Mouse (Mus musculus) adrenal gland, adult 8-10 months (tissue): Measurements from ENCODE around the gene H2-DMb1. TPM values are rescaled to one million over a fixed set of nuclear protein-coding genes. Genes with fewer than 3 reads are reported as not detected.

Source experiments
- DNase-seq: peaks from one replicate; pipeline ENCODE4 v3.0.0; 2022
- total RNA-seq, 4 experiments: library from RNA; stranded (reverse); gene quantifications; 2 replicates each; pipeline ENCODE4 v1.2.4; 2022

H2-DMb1 gene
- total RNA-seq, 4 experiments from 2014 or later = 5.2 to 11.5 (median 10.5) TPM

GRCm38 (mm10) chr17:34144960-34145371, 7.9 kb upstream of the H2-DMb1 start:
- DNase-seq = no peak

- DNase-seq = no peak
These were observed 2.7 kb downstream of the H2-DMb1 start for GRCm38 (mm10) chr17:34155534-34155933.

DNA sequence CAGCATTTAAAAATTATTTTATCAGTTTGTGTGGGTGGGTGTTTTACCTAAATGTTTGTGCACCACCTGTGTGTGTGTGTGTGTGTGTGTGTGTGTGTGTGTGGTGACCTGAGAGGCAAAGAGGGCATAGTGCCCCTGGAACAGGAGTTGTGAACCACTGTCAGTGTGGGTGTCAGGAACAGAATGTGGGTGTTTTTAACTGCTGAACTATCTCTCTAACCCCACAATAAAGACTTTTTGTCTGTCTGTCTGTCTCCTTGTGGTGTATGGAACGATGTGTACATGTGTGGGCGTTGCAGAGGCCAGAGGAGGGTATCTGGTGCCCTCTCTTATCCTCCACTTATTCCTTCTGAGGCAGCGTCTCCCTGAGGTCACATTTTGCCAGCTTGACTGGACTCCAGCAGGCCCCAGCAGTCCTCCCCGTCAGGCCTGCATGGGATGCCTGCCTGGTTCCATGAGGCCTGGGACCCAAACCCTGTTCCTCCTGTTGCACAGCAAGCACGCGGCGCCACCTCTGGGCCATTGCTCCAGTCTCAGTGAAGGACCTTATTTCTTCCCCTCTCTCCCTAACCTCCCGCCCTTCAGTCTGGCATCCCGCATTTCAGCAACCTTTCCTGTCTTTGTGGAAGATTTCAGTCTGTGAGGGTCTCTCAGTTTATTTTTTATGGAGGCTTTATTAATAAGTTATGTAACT, 11.5 kb downstream of the H2-DMb1 start:
- DNase-seq = no peak

DNA sequence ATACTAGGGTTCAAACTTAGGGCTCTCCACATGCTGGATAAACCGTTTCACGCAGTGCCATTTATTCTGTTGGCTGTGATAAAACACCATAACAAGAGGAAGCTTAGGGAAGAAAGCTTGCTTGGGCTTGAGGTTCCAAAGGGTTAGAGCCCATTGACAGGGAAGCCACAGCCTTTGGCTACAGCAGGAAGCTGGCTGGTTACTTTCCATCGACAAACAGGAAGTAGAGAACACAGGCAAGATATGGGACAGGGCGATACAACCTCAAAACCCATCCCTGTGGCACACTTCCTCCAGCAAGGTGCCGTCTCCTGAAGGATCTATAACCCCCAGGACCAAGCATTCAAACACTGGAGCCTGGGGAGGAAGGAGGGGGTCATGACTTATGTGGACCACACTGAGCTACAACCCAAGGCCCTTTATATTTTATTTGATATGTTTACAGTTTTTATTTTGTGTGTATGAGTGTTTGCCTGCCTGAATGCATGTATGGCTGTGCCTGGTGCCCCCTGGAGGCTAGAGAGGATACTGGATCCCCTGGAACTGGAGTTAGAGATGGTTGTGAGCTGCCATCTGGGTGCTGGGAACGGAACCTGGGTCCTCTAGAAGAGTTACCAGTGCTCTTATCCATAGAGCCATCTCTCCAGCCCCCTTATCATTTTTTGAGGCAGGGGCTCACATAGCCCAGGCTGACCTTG, 12.3 kb downstream of the H2-DMb1 start:
- no peak for DNase-seq

DNA sequence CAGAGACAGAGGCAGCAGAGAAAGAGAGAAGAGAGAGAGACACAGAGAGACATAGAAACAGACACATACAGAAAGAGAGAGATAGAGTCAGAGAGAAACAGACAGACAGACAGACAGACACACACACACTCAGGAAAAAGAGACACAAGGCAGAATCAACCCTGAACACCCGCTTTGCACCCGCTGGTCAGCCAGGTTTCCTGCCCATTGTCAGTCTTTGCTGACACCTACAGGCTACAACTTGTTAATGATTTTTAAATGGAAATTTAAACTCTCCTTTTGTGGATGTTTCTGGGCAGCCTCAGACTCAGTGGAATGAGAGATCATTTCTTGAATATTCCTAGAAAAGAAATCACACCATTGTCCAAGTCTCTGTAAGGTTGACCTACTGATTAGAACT, 16.4 kb downstream of the H2-DMb1 start:
- DNase-seq = no peak

DNA sequence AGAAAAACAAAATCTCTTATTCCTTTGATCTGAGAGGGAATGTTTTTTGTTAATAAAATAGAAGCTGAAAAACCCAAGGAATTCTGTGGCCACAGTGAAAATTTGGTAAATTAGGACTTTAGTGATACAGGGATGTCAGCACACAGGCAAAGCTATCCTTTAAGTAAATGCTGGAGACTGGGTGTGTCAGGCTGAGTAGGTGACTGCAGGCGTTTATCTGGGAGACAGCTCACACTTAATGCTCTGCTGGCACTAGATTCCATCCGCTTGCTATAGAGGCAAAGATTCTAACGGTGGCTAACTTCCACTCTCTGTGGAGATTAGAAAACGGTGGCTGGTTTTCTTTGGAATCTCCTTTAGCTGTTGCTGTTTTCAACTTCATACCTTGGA, 17.6 kb downstream of the H2-DMb1 start:
- no peak for DNase-seq

DNA sequence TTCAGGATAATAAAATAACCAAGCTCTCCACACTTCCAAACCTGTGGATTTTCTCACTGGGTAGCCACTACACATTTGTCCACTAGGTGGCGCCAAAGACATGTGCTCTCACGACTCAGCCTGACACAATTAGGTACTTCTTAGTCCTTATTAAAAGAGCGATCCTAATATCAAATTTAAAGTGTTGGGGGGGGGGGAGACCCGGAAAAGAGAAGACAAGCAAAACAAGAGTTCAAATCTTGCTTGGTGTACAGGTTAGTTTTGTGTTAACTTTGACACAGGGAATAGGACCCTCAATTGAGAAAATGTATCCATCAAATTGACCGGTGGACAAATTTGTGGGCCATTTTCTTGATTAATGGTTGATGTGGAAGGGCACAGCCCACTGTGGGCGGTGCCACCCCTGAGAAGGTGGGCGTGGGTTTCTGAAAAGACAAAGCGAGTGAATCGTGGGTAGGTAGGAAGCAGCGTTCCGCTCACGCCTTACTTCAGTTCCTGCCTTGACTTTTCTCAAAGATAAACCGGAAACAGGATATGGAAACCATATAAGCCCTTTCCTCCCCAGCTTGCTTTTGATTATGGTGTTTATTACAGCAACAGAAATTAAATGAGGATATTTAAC, 18.1 kb downstream of the H2-DMb1 start:
- peak; percentile 57 for DNase-seq

DNA sequence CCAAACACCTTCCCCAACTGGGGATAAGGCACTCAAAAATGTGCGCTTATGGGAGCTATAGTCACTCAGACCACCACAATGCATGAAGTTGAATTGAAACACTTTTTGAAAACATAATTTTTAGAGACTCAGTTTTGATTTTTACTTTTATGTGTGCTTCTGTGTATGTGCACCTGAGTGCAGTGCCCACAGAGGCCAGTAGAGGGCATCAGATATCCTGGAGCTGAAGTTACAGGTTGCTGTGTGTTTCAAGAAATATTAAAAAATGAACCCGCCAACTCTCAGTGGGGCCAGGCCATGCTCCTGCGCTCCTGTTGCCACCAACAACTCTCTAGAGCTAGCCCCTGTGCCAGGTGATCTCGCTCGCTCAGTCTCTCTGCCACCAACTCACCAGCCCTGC, 19.7 kb downstream of the H2-DMb1 start:
- DNase-seq = no peak

- no peak for DNase-seq
These were observed 21.2 kb downstream of the H2-DMb1 start for GRCm38 (mm10) chr17:34174075-34174474.

DNA sequence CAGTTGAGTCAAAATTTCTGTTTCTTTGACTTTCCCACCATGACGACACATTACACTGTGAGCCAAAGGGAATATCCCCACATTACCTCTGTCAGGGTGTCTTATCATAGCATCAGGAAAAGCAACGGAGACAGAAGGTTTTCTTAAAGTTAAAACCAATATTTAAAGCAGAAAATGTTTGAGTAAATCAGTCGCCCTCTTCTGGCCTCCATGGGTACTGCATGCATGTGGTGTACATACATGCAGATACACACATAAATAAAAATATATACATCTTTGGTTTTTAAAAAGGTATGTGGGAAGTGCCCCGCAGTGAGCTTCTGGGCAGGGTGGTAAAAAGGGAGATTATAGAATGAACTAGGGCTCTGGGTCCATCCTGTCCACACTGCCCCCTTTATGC, 24.3 kb downstream of the H2-DMb1 start:
- DNase-seq = no peak

GRCm38 (mm10) chr17:34179019-34179418, 26.1 kb downstream of the H2-DMb1 start:
- no peak for DNase-seq

DNA sequence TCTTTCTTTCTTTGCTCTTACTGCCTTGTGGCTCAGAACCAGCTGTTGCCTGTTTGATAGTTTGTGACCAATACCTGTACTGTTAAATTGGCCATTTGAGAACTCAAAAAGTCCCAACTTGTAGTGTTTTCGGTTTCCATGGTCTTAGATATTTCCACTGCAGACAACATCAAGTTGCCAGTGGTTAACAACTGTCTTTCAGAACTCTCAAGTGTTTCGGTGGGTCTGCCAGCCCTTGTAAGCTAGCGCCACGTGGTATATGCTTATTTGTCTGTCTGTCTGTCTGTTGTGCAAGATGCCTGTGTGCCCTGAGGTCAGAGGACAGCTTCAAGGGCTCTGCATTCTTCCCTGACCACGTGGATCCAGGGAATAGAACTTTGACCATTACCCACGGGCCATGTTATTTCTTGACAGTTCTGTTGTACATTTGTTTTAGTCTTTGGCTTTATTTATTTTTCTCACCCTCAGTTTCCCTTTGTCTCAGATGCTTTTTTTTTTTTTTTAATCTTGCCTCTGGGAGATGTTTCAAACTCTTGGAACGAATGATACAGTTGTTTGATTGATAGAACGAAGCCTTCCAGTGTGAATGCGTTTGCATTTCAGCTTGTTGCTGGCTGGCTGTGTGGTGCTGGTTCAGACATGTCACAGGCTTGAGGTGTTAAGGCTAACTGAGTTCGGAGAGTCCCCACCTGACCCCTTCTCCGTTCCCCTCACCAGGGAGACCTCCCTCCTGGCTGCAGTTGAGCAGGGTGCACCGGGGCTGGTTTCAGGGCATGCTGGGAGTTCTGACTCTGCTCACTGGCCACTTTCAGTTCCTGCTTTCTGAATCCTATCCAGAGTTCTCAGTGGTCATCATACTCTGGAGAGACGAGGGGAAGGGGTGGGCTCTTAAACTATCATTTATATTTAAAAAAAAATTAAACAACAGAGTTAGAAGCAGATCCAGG, 27.3 kb downstream of the H2-DMb1 start:
- DNase-seq = no peak

- no peak for DNase-seq
These were observed 30.8 kb downstream of the H2-DMb1 start for GRCm38 (mm10) chr17:34183564-34184219.

- no peak for DNase-seq
These were observed 32.7 kb downstream of the H2-DMb1 start for GRCm38 (mm10) chr17:34185526-34185925.

GRCm38 (mm10) chr17:34186885-34187260, 34.0 kb downstream of the H2-DMb1 start:
- no peak for DNase-seq

- DNase-seq = peak; percentile 97
These were observed 34.5 kb downstream of the H2-DMb1 start, which contains the start of the genes Tap1 and Psmb9 for GRCm38 (mm10) chr17:34187261-34187916. Tap1 (plus strand) TSS chr17:34187553. Psmb9 (minus strand) TSS chr17:34187764.

- DNase-seq = no peak
These were observed 35.1 kb downstream of the H2-DMb1 start for GRCm38 (mm10) chr17:34188010-34188409.

- no peak for DNase-seq
These were observed 36.1 kb downstream of the H2-DMb1 start for GRCm38 (mm10) chr17:34188986-34189385.

DNA sequence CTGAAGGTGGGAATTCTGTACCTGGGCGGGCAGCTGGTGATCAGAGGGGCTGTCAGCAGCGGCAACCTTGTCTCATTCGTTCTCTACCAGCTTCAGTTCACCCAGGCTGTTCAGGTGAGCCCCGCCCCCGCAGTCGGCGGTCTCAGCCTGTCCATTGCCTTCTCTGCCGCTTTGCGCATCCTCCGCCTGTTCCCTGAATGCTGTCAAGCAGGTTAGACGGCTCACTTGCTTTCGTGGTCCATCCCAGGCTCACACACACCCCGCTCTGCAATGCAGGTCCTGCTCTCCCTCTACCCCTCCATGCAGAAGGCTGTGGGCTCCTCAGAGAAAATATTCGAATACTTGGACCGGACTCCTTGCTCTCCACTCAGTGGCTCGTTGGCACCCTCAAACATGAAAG, 40.0 kb downstream of the H2-DMb1 start:
- DNase-seq = no peak

- DNase-seq = no peak
These were observed 40.6 kb downstream of the H2-DMb1 start for GRCm38 (mm10) chr17:34193468-34193867.

- DNase-seq = no peak
These were observed 41.9 kb downstream of the H2-DMb1 start for GRCm38 (mm10) chr17:34194723-34195122.
